24 mouse cellular contexts compared by ENCODE assay signal in genomic region chr11:8572762-8573161, GRCm38 (mm10).
DNase-seq lines count a peak whose midpoint lies in the region; ATAC-seq lines count a peak whose summit lies in the region.
"Had no signal": no experiment of that assay in that cellular context is flagged by ENCODE, and none has a peak within 500 bp of the region (broad histone marks: within the 10 kb centered on the region; RNA-seq: fewer than 3 reads in every experiment).

No protein-coding gene starts in this region.

- H3K9me3 ChIP-seq in kidney, embryonic 15.5 days (replicated peaks): no peaks in the 10 kb centered on the region
- H3K9me3 ChIP-seq in megakaryocyte, embryonic 14.5 days: 0 out of 2 replicates have a peak, but pooled peaks cover 3% of the 10 kb centered on the region
- no peaks in the 10 kb centered on the region for H3K9me3 ChIP-seq in intestine, embryonic 16.5 days (ENCODE audit: control insufficient read depth, low read length)
- no peaks in the 10 kb centered on the region for H3K9me3 ChIP-seq in midbrain, embryonic 16.5 days (replicated peaks; ENCODE audit: control insufficient read depth, low read length, poor library complexity, severe bottlenecking)
- H3K9me3 ChIP-seq: embryonic facial prominence, embryonic 15.5 days; heart, embryonic 12.5 days; hindbrain, embryonic 13.5 days; limb, embryonic 13.5 days; liver, embryonic 13.5 days had no signal

- no peak overlapping the region for H3K9ac ChIP-seq in kidney, embryonic 15.5 days
- no peak overlapping the region for H3K9ac ChIP-seq in intestine, embryonic 16.5 days (ENCODE audit: low read depth, low read length)
- no peak overlapping the region for H3K9ac ChIP-seq in midbrain, embryonic 16.5 days (ENCODE audit: low read depth, low read length)
- H3K9ac ChIP-seq: embryonic facial prominence, embryonic 15.5 days; heart, embryonic 12.5 days; hindbrain, embryonic 13.5 days; limb, embryonic 13.5 days; liver, embryonic 13.5 days had no signal

- no peaks in the 10 kb centered on the region for H3K27me3 ChIP-seq in kidney, embryonic 15.5 days
- no peaks in the 10 kb centered on the region for H3K27me3 ChIP-seq in megakaryocyte, embryonic 14.5 days (replicated peaks)
- H3K27me3 ChIP-seq in intestine, embryonic 16.5 days (replicated peaks; ENCODE audit: control insufficient read depth, insufficient read depth, low read length): no peaks in the 10 kb centered on the region
- H3K27me3 ChIP-seq in midbrain, embryonic 16.5 days (ENCODE audit: control insufficient read depth, insufficient read depth, low read depth, low read length): no peaks in the 10 kb centered on the region
- H3K27me3 ChIP-seq: embryonic facial prominence, embryonic 15.5 days; heart, embryonic 12.5 days; hindbrain, embryonic 13.5 days; limb, embryonic 13.5 days; liver, embryonic 13.5 days had no signal

- H3K4me2 ChIP-seq in kidney, embryonic 15.5 days: no peak overlapping the region
- H3K4me2 ChIP-seq in intestine, embryonic 16.5 days (ENCODE audit: low read depth, low read length): no peak overlapping the region
- no peak overlapping the region for H3K4me2 ChIP-seq in midbrain, embryonic 16.5 days (ENCODE audit: low read length)
- H3K4me2 ChIP-seq: embryonic facial prominence, embryonic 15.5 days; heart, embryonic 12.5 days; hindbrain, embryonic 13.5 days; limb, embryonic 13.5 days; liver, embryonic 13.5 days; midbrain, embryonic 11.5 days had no signal

- no peak overlapping the region for H3K4me3 ChIP-seq in kidney, embryonic 15.5 days (replicated peaks)
- H3K4me3 ChIP-seq in megakaryocyte, embryonic 14.5 days (replicated peaks): peak overlapping the region; percentile 39
- no peak overlapping the region for H3K4me3 ChIP-seq in intestine, embryonic 16.5 days (ENCODE audit: low read length)
- no peak overlapping the region for H3K4me3 ChIP-seq in midbrain, embryonic 16.5 days (ENCODE audit: low read depth, low read length)
- H3K4me3 ChIP-seq: embryonic facial prominence, embryonic 15.5 days; heart, embryonic 12.5 days; hindbrain, embryonic 13.5 days; layer of hippocampus, adult 2 months; limb, embryonic 13.5 days; liver, embryonic 13.5 days had no signal

- H3K27ac ChIP-seq in kidney, embryonic 15.5 days: peak overlapping the region; percentile 48
- peak overlapping the region; percentile 32 for H3K27ac ChIP-seq in intestine, embryonic 16.5 days (ENCODE audit: low read length)
- no peak overlapping the region for H3K27ac ChIP-seq in midbrain, embryonic 16.5 days (ENCODE audit: low read length)
- H3K27ac ChIP-seq: embryonic facial prominence, embryonic 15.5 days; hindbrain, embryonic 13.5 days; layer of hippocampus, adult 2 months; limb, embryonic 13.5 days; liver, embryonic 13.5 days had no signal

- peaks cover 21% of the 10 kb centered on the region for H3K36me3 ChIP-seq in kidney, embryonic 15.5 days
- H3K36me3 ChIP-seq in megakaryocyte, embryonic 14.5 days (replicated peaks; ENCODE audit: low read length): no peaks in the 10 kb centered on the region
- H3K36me3 ChIP-seq in intestine, embryonic 16.5 days (ENCODE audit: control insufficient read depth, insufficient read depth, low read length): no peaks in the 10 kb centered on the region
- no peaks in the 10 kb centered on the region for H3K36me3 ChIP-seq in midbrain, embryonic 16.5 days (ENCODE audit: control insufficient read depth, insufficient read depth, low read length)
- H3K36me3 ChIP-seq: G1E; heart, embryonic 12.5 days; hindbrain, embryonic 13.5 days; liver, embryonic 13.5 days had no signal

- WGBS in kidney, embryonic 15.5 days: 84% methylated on average over 7 of the region's 7 CpGs
- 73% methylated on average over 7 of the region's 7 CpGs for WGBS in intestine, embryonic 16.5 days
- 94% methylated on average over 7 of the region's 7 CpGs for WGBS in midbrain, embryonic 16.5 days

- peaks cover 65% of the 10 kb centered on the region for H3K4me1 ChIP-seq in kidney, embryonic 15.5 days
- peaks cover 6% of the 10 kb centered on the region; the same call in 1 of the 2 replicates for H3K4me1 ChIP-seq in megakaryocyte, embryonic 14.5 days
- peaks cover 20% of the 10 kb centered on the region for H3K4me1 ChIP-seq in intestine, embryonic 16.5 days (ENCODE audit: control insufficient read depth, insufficient read depth, low read length)
- peaks cover 3% of the 10 kb centered on the region; the same call in 1 of the 2 replicates for H3K4me1 ChIP-seq in midbrain, embryonic 16.5 days (ENCODE audit: control insufficient read depth, insufficient read depth, low read length)

- no peak for ATAC-seq in kidney, embryonic 15.5 days (replicated peaks; ENCODE audit: low FRiP score)
- no peak for ATAC-seq in megakaryocyte, adult 5-6 weeks (ENCODE audit: poor library complexity, severe bottlenecking)
- ATAC-seq in intestine, embryonic 16.5 days: peak; percentile 72
- ATAC-seq in midbrain, embryonic 16.5 days: no peak

- DNase-seq in kidney, adult 11 months: no peak
- DNase-seq in layer of hippocampus, adult 11-12 months (ENCODE audit: low spot score): no peak
- DNase-seq: adrenal gland, postnatal 25 days; cerebellum, adult 18-20 months; cerebellum, postnatal 36 days; heart, postnatal 14 days; layer of hippocampus, postnatal 36 days; liver, embryonic 13.5 days; lung, postnatal 36 days; retina, postnatal 1 day; right cerebral cortex, postnatal 4 days; thymus, adult 18-20 months had no signal
